Mouse (Mus musculus): ENCODE results near the gene Papola.

Gene Papola

GRCm38 (mm10) chr12:105862607-105863006 lies 78.1 kb downstream of the Papola start:
- no peak for DNase-seq (ENCODE audit: low spot score in 2 of 2)

DNA sequence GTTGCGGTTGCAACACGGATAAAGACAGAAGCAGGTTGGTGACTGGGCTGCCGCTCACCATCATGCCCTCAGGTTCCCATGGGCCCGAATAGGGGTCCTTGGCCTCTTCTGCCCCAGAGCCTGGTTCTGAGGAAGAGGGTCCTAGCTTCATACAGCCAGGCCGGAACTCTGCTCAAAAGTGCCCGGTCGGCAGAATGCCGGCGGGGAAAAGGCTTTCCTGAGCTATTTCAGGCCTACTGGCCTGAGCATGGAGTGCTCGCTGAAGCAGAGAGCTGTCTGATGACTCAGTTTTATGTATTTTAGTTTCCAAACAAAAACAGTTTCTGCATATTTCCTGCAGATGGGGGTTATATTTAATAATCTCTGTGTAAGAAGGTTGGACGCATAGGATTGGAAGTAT lies 78.9 kb downstream of the Papola start:
- DNase-seq (ENCODE audit: low spot score in 2 of 2), result no peak

- DNase-seq (ENCODE audit: low spot score in 2 of 2), result no peak
Measured at GRCm38 (mm10) chr12:105867646-105868045, 83.2 kb downstream of the Papola start.

DNA sequence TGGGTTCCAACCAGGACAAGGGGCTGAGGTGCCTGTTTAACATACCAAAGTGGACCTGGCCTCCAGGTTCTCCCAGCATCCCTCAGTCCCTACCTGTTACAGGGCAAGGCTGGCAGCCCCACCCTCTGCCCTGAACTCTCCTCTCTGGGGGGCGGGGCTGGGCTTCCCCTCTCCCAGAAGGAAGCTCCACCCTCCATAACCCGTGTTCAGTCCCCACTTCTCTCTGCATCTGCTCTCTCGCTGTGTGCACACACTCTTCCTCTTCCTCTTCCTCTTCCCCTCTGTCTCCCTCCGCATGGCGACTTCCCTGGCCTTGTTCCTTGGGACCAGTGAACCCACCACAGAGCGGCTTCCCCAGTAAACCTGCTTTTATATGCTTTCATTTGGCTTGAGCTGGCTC lies 84.7 kb downstream of the Papola start:
- DNase-seq (ENCODE audit: low spot score in 2 of 2), result no peak

- no peak for DNase-seq (ENCODE audit: low spot score in 2 of 2)
Measured at GRCm38 (mm10) chr12:105869696-105870095, 85.2 kb downstream of the Papola start.

- DNase-seq (ENCODE audit: low spot score in 2 of 2), result no peak
Measured at GRCm38 (mm10) chr12:105873283-105873682, 88.8 kb downstream of the Papola start.

GRCm38 (mm10) chr12:105875112-105875511 lies 90.6 kb downstream of the Papola start:
- no peak for DNase-seq (ENCODE audit: low spot score in 2 of 2)

DNA sequence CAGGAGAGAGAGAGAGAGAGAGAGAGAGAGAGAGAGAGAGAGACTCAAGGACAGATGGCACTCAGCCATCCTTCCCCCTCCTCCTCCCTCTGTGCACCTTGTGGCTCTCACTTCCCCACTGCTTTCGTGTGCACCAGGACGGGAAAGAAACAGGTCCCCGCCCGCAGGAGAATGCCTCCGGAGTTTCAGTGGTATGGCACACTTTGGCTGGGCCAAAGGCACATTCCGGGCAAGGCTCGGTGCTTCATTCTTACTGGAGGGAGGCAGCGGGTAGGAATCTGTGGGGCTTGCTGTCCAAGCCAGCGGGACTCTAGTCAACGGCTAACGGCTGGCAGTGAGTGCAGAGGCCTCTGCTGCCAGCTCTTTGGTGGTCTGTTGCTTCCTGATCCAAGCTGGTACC lies 92.0 kb downstream of the Papola start:
- no peak for DNase-seq (ENCODE audit: low spot score in 2 of 2)

DNA sequence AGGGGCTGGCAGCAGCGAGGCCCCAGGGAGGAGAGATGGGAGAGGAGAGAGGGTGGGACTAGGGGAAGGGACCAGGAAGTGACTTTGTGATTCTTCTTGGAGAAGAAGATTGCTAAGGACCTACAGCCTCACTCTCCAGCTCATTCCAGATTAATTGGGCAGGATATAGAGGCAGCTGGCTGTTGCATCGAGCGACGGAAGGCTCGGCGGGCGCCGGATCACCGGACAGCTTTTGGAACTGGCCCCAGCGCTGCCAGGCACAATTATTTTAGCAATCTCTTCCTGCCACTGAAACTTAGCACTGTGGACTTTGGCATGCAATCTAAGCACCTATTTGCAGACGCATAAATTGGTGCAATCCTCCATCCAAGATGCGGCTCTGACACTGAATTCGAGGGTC lies 92.4 kb downstream of the Papola start:
- no peak for DNase-seq (ENCODE audit: low spot score in 2 of 2)

- DNase-seq (ENCODE audit: low spot score in 2 of 2), result no peak
Measured at GRCm38 (mm10) chr12:105878746-105879145, 94.3 kb downstream of the Papola start.

GRCm38 (mm10) chr12:105883799-105884514 lies 99.5 kb downstream of the Papola start:
- no peak for DNase-seq (ENCODE audit: low spot score in 2 of 2)

DNA sequence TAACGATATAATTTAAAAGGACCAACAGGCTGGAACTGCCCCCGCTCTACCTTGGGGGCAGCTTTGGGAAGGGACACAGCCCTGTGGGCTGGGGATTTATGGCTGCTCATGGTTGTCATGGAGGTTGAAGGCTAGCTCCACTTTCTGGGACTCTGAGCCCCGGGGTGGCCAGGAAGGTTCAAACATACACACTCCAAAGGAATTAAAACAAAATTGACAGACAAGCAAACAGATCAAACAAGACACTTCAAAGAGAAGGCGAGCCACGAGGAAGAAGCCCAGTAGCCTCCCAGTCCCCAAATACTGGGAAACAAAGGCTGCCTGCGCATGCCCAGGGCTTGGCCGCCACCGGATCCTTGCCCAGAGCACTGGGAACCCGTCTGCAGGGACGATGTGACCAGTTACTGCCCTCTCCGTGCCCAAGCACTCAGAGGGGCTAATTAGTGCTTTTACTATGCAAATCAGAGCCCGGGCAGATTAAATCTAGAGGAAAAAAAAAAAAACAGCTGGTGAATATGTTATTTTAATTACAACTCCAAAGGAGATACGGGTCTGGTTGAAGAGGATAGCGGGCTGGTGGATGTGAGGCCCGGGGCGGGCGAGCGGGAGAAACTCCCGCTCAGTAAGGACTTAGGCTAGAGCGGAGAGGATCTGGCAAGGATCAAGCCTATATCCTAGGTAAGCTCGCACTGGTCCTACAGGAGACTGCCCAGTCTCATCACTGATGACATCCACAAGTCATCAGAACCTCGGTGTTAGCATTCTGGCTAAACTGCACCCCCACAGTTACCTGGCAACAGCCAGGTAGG lies 100.2 kb downstream of the Papola start:
- no peak for DNase-seq (ENCODE audit: low spot score in 2 of 2)
